Mouse (Mus musculus) neural tube, embryonic 14.5 days (tissue): ENCODE measurements around the gene Dock9. TPM values are rescaled to one million over a fixed set of nuclear protein-coding genes. Genes with fewer than 3 reads are reported as not detected.
A peak's percentile ranks its signal among the peaks of the same experiment; 100 is the strongest.

Source experiments
- ATAC-seq: fragments of 200-750 bp; cut with Nextera tagmentation; 2 replicates; pipeline ENCODE4 v1.8.0; 2017; ENCODE audit warnings: low read depth, mild to moderate bottlenecking, moderate TSS enrichment, moderate library complexity
- H3K27ac ChIP-seq: fragments of 300-500 bp; sonication (generic); 2 replicates; pipeline ENCODE4 v1.5.1; 2014; ENCODE audit warnings: low read depth, mild to moderate bottlenecking, control low read depth, low read length, moderate library complexity, mixed read lengths
- H3K27me3 ChIP-seq: fragments of 300-500 bp; sonication (generic); 2 replicates; pipeline ENCODE4 v1.6.1; 2014; ENCODE audit warnings: low read length; ENCODE audit not compliant: control insufficient read depth, insufficient read depth
- H3K36me3 ChIP-seq: fragments of 300-500 bp; sonication (generic); 2 replicates; pipeline ENCODE4 v1.6.1; 2014; ENCODE audit warnings: low read length, mixed read lengths; ENCODE audit not compliant: control insufficient read depth, insufficient read depth
- H3K4me1 ChIP-seq: fragments of 300-500 bp; sonication (generic); 2 replicates; pipeline ENCODE4 v1.6.1; 2014; ENCODE audit warnings: low read length; ENCODE audit not compliant: control insufficient read depth, insufficient read depth
- H3K4me2 ChIP-seq: fragments of 300-500 bp; sonication (generic); 2 replicates; pipeline ENCODE4 v1.6.1; 2014; ENCODE audit warnings: mild to moderate bottlenecking, low read depth, low read length, control low read depth
- H3K4me3 ChIP-seq: fragments of 300-500 bp; sonication (generic); 2 replicates; pipeline ENCODE4 v1.5.1; 2014; ENCODE audit warnings: low read depth, low read length, control low read depth, mixed read lengths
- H3K9ac ChIP-seq: fragments of 300-500 bp; sonication (generic); replicated peaks from 2 replicates; pipeline ENCODE4 v1.6.1; 2014; ENCODE audit warnings: low read depth, mild to moderate bottlenecking, control low read depth, low read length, mixed read lengths
- H3K9me3 ChIP-seq: fragments of 300-500 bp; sonication (generic); 2 replicates; pipeline ENCODE4 v1.6.1; 2016; ENCODE audit warnings: low read length; ENCODE audit not compliant: control insufficient read depth
- WGBS: fragments of 180-500 bp; shearing (Covaris S2); extraction: QIAGEN DNeasy Blood & Tissue Kit; methylation state at CpG from one replicate; pipeline ENCODE4 v1.1.7; 2014; 5-methylcytosine and 5-hydroxymethylcytosine counted together
- polyA plus RNA-seq: library from polyadenylated mRNA; unstranded; fragments of >200 nt; fragmentation: Nextera tagmentation; extraction: Ambion mirVana; gene quantifications from 2 replicates; pipeline ENCODE4 v1.2.1, GENCODE M21; 2014

The Dock9 gene
- polyA plus RNA-seq, 1 experiment from 2014 or later = 13.2 TPM

DNA sequence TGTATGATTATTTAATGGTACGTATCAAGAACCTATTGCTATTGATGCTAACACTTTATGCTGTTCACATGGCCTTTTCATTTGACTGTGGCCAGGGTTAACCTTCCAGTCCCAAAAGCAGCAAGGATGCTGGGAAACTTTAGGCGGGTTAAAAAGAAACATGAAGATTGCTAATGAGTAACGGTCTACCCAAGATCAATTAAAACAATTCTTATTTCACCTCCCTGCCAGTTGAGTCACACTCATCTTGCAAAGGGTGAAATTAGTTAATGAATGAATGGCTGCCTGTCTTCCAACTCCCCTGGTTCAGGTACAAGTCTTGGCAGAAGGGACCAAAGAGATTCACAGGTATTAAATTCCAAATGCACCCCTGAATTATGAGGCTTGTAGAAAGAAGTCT is 175.8 kb downstream of the Dock9 start:
- H3K9me3 ChIP-seq = no peaks in the 10 kb centered on the region
- no peaks in the 10 kb centered on the region for H3K4me1 ChIP-seq
- WGBS = 95% methylated on average over 3 of the region's 3 CpGs
- H3K27ac ChIP-seq = no peak overlapping the region
- H3K27me3 ChIP-seq = no peaks in the 10 kb centered on the region
- ATAC-seq = no peak
- H3K9ac ChIP-seq = no peak overlapping the region
- no peak overlapping the region for H3K4me3 ChIP-seq
- no peak overlapping the region for H3K4me2 ChIP-seq
- no peaks in the 10 kb centered on the region for H3K36me3 ChIP-seq

- no peak overlapping the region for H3K4me2 ChIP-seq
- H3K27ac ChIP-seq = no peak overlapping the region
- WGBS = 89% methylated on average over 3 of the region's 3 CpGs
- no peak overlapping the region for H3K9ac ChIP-seq
- no peak for ATAC-seq
- no peaks in the 10 kb centered on the region for H3K9me3 ChIP-seq
- no peaks in the 10 kb centered on the region for H3K4me1 ChIP-seq
- H3K4me3 ChIP-seq = no peak overlapping the region
- H3K36me3 ChIP-seq = no peaks in the 10 kb centered on the region
- H3K27me3 ChIP-seq = no peaks in the 10 kb centered on the region
Measured at GRCm38 (mm10) chr14:121620567-121620966, 177.1 kb downstream of the Dock9 start.

DNA sequence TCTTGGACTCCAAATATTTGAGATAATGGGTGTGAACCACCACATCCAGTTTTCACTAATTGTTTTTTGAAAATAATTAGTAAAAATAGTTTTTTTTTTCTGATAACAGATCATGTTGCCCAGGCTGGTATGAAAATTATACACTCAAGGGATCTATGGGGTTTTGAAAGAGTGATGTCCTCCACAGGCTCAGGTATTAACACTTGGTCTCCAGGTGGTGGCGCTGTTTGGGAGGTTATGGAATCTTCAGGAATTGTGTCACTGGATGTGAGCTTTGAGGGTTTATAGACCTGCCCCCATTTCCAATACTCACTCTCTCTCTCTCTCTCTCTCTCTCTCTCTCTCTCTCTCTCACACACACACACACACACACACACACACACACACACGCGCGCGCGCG is 177.5 kb downstream of the Dock9 start:
- Histone ChIP-seq H3K9ac (no peak overlapping the region), H3K9me3 (no peaks in the 10 kb centered on the region), H3K27ac (no peak overlapping the region), H3K27me3 (no peaks in the 10 kb centered on the region), H3K4me1 (no peaks in the 10 kb centered on the region), H3K4me3 (no peak overlapping the region), H3K36me3 (no peaks in the 10 kb centered on the region), H3K4me2 (no peak overlapping the region)
- no peak for ATAC-seq
- 98% methylated on average over 7 of the region's 7 CpGs for WGBS

DNA sequence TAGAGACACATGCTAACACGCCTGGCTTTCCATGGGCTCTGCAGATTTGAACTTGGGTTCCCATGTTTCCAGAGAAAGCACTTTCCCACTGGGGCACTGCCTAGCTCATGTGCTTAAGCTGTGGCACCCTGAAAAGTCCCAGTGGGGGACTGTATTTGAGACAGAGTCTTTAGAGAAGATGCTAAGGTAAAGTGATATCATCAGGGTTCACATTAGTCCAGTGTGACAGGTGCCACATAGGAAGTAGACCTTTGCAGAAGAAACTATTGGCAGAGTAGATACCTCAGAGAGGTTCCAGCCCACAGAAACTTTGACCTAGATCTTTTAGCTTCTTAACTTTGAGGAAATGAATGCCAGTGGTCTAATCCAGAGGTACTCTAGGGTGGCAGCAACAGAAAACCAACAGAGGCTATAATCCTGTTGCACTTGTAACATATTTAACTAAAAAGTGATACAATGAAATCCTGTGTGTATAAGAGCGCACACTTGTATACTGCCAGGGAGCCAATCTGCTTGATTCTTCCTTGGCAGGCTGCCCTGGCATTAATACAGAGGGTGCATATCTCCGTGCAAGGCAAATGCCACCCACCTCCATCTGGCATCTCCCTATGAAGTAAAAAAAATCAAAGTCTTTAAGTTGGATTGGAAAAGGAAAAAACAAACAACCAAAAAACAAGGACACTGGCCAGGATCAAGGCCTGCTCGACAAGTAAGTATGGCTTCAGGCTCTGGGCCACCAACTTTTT is 179.8 kb downstream of the Dock9 start:
- ATAC-seq = no peak
- Histone ChIP-seq H3K27ac (no peak overlapping the region), H3K4me2 (no peak overlapping the region), H3K9ac (no peak overlapping the region), H3K4me1 (no peaks in the 10 kb centered on the region), H3K27me3 (no peaks in the 10 kb centered on the region), H3K9me3 (no peaks in the 10 kb centered on the region), H3K36me3 (no peaks in the 10 kb centered on the region), H3K4me3 (no peak overlapping the region)
- WGBS = 80% methylated on average over 4 of the region's 4 CpGs

GRCm38 (mm10) chr14:121615431-121615830 is 182.2 kb downstream of the Dock9 start:
- H3K27me3 ChIP-seq = no peaks in the 10 kb centered on the region
- H3K4me2 ChIP-seq = no peak overlapping the region
- no peak overlapping the region for H3K4me3 ChIP-seq
- H3K9ac ChIP-seq = no peak overlapping the region
- H3K36me3 ChIP-seq = no peaks in the 10 kb centered on the region
- 88% methylated on average over 10 of the region's 10 CpGs for WGBS
- H3K27ac ChIP-seq = no peak overlapping the region
- no peaks in the 10 kb centered on the region for H3K9me3 ChIP-seq
- no peaks in the 10 kb centered on the region for H3K4me1 ChIP-seq
- no peak for ATAC-seq

DNA sequence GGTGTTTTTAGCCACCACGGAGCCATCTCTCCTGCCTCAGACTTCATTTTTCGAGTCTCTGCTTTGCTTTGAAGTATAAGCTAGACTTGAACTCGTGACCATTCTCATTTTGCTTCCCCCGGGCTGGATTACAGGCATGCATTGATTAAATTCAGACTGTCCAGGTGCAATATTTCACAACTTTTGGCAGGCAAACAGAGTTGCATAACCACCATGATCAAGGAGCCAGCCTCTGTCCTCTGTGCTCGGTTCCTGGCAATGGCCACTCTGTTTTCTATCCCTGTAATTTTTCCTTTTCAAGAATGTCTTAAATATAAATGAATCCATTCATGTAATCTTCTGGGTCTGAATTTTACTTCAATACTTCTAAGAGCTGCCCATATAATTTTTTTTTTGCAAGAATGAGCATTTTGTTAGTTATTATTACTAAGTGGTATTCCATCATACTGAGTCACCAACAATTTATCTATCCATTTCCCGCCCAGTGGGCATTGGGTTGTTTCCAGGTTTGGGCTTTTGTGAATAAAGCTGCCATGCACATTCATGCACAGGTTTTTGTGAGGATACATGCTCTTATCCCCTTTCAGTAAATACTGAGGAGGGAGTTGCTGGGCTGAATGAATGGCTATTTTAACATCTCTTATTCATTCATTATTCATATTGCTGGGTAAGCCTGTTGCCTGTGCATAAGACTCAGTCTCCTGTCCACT is 183.0 kb downstream of the Dock9 start:
- Histone ChIP-seq H3K9ac (no peak overlapping the region), H3K36me3 (no peaks in the 10 kb centered on the region), H3K27ac (no peak overlapping the region), H3K4me3 (no peak overlapping the region), H3K27me3 (no peaks in the 10 kb centered on the region), H3K4me2 (no peak overlapping the region), H3K9me3 (no peaks in the 10 kb centered on the region), H3K4me1 (no peaks in the 10 kb centered on the region)
- no peak for ATAC-seq
- WGBS = 86% methylated on average over 6 of the region's 6 CpGs

DNA sequence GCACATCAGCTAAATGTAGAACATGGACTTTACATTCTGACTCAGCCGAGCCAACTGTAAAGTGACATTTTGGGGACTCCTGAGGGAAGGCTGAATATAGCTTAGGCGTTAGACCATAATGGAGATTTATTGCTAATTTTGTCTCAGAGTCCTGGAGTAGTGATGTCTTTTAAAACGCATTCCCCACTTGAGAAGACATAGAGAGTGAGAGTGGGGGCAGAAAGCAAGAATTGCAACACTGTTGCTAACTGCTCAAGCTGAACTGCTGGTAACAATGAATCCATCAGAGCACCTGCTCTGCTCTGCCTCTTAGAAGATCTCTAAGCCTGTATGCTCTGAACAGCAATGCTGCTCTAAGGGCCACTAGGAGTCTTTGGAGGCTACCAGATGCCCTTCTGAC is 184.1 kb downstream of the Dock9 start:
- 58% methylated on average over 3 of the region's 3 CpGs for WGBS

DNA sequence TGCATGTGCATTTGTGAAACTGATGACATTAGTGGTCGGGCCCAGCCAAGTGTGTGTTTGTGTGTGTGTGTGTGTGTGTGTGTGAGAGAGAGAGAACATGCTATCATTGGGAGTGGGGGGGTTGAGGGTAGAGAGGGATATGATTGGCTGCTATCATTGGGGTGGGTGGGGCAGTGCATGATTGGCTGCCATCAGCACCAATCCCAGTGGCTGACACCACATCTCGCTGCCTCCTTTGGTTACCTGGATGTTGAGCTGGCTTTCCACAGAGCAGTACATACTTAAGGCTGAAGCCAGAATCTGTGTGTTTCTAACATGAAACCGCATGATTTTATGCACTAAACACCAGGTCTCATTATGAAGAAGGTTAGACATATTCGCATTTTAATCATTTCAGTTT is 184.7 kb downstream of the Dock9 start:
- no peaks in the 10 kb centered on the region for H3K36me3 ChIP-seq
- no peaks in the 10 kb centered on the region for H3K9me3 ChIP-seq
- ATAC-seq = 0 out of 2 replicates have a peak, but pooled peaks have one; percentile 44
- WGBS = 93% methylated on average over 4 of the region's 4 CpGs
- no peaks in the 10 kb centered on the region for H3K4me1 ChIP-seq
- no peak overlapping the region for H3K27ac ChIP-seq
- H3K4me3 ChIP-seq = no peak overlapping the region
- H3K4me2 ChIP-seq = no peak overlapping the region
- H3K27me3 ChIP-seq = no peaks in the 10 kb centered on the region
- no peak overlapping the region for H3K9ac ChIP-seq

More for the DNA sequence above, 184.1 kb downstream of the Dock9 start:
- Histone ChIP-seq H3K4me1 (no peaks in the 10 kb centered on the region), H3K4me2 (no peak overlapping the region), H3K9ac (no peak overlapping the region), H3K9me3 (no peaks in the 10 kb centered on the region), H3K27me3 (no peaks in the 10 kb centered on the region), H3K36me3 (no peaks in the 10 kb centered on the region), H3K4me3 (no peak overlapping the region), H3K27ac (no peak overlapping the region)
- ATAC-seq = no peak

- no peak overlapping the region for H3K27ac ChIP-seq
- H3K4me1 ChIP-seq = no peaks in the 10 kb centered on the region
Measured at GRCm38 (mm10) chr14:121611533-121611932, 186.1 kb downstream of the Dock9 start.

More at GRCm38 (mm10) chr14:121611533-121611932, 186.1 kb downstream of the Dock9 start:
- ATAC-seq = no peak
- no peaks in the 10 kb centered on the region for H3K9me3 ChIP-seq
- no peak overlapping the region for H3K9ac ChIP-seq
- H3K27me3 ChIP-seq = no peaks in the 10 kb centered on the region
- no peak overlapping the region for H3K4me3 ChIP-seq
- WGBS = 74% methylated on average over 4 of the region's 4 CpGs
- no peak overlapping the region for H3K4me2 ChIP-seq
- no peaks in the 10 kb centered on the region for H3K36me3 ChIP-seq
